Mouse (Mus musculus) forebrain, embryonic 11.5 days (tissue): ENCODE measurements around the gene Mtif2. TPM values are rescaled to one million over a fixed set of nuclear protein-coding genes. Genes with fewer than 3 reads are reported as not detected.

Experiments
- ATAC-seq: fragments of 200-750 bp; cut with Nextera tagmentation; replicated peaks from 2 replicates; pipeline ENCODE4 v1.8.0; 2017; ENCODE audit warnings: moderate TSS enrichment; ENCODE audit not compliant: low FRiP score
- DNase-seq: peaks from one replicate; pipeline ENCODE4 v3.0.0-alpha.2; 2017; ENCODE audit warnings: low spot score
- H3K27ac ChIP-seq: fragments of 300-500 bp; sonication (generic); 2 replicates; pipeline ENCODE4 v1.5.1; 2014; ENCODE audit warnings: low read depth, low read length
- H3K27me3 ChIP-seq: fragments of 300-500 bp; sonication (generic); 2 replicates; pipeline ENCODE4 v1.6.1; 2014; ENCODE audit warnings: mild to moderate bottlenecking, low read length, mixed read lengths; ENCODE audit not compliant: control insufficient read depth, insufficient read depth
- H3K36me3 ChIP-seq: fragments of 300-500 bp; sonication (generic); 2 replicates; pipeline ENCODE4 v1.6.1; 2014; ENCODE audit warnings: mild to moderate bottlenecking, low read length, moderate library complexity, mixed read lengths; ENCODE audit not compliant: control insufficient read depth, insufficient read depth
- H3K4me1 ChIP-seq: fragments of 300-500 bp; sonication (generic); replicated peaks from 2 replicates; pipeline ENCODE4 v1.6.1; 2014; ENCODE audit warnings: low read length, mixed read lengths; ENCODE audit not compliant: control insufficient read depth, insufficient read depth
- H3K4me2 ChIP-seq: fragments of 300-500 bp; sonication (generic); 2 replicates; pipeline ENCODE4 v1.6.1; 2014; ENCODE audit warnings: low read depth, mild to moderate bottlenecking, low read length, moderate library complexity, mixed read lengths; ENCODE audit not compliant: severe bottlenecking
- H3K4me3 ChIP-seq: fragments of 300-500 bp; sonication (generic); 2 replicates; pipeline ENCODE4 v1.5.1; 2014; ENCODE audit warnings: low read depth, low read length
- H3K9ac ChIP-seq: fragments of 300-500 bp; sonication (generic); 2 replicates; pipeline ENCODE4 v1.6.1; 2014; ENCODE audit warnings: low read length
- H3K9me3 ChIP-seq: fragments of 300-500 bp; sonication (generic); 2 replicates; pipeline ENCODE4 v1.6.1; 2016; ENCODE audit warnings: low read length, mixed read lengths; ENCODE audit not compliant: control insufficient read depth
- polyA plus RNA-seq: library from polyadenylated mRNA; unstranded; fragments of >200 nt; fragmentation: Nextera tagmentation; extraction: Ambion mirVana; gene quantifications from 2 replicates; pipeline ENCODE4 v1.2.1, GENCODE M21; 2014

The Mtif2 gene
- polyA plus RNA-seq, 1 experiment from 2014 or later, result 49.9 TPM

DNA sequence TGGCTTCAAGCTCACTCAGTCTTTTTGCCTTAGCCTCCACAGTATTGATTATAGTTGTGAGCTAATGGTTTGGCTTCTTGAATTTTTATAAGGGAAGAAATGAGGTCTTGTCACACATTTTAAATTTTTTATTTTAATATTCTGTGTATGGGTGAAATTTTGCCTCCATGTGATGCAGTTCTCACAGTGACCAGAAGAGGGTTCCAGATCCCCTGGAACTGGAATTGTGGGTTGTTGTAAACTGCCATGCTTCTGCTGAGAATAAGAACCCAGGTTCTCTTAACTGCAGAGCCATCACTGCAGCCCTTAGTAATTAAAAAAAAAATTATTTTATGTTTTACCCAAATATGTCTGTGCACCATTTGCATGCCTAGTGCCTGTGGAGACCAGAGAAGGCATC, 53.4 kb downstream of the Mtif2 start:
- no peak overlapping the region for H3K27ac ChIP-seq
- no peaks in the 10 kb centered on the region for H3K9me3 ChIP-seq
- H3K4me3 ChIP-seq, result no peak overlapping the region
- H3K4me2 ChIP-seq, result no peak overlapping the region
- no peak for ATAC-seq
- no peaks in the 10 kb centered on the region for H3K36me3 ChIP-seq
- H3K4me1 ChIP-seq, result no peaks in the 10 kb centered on the region
- H3K27me3 ChIP-seq, result no peaks in the 10 kb centered on the region
- no peak for DNase-seq
- no peak overlapping the region for H3K9ac ChIP-seq

Other genes with a start within 250 kb of the Mtif2 start
- gene Ccdc88a, start 152.8 kb upstream of the Mtif2 start, polyA plus RNA-seq, result 59.4 and 61.2 TPM in 2 replicates
- gene Prorsd1, start 11.4 kb upstream of the Mtif2 start, polyA plus RNA-seq, result 19.3 and 24.2 TPM in 2 replicates
- gene Clhc1, start 21.5 kb downstream of the Mtif2 start, polyA plus RNA-seq, result 0.20 and 0.48 TPM in 2 replicates
- 898 and 939 TPM in 2 replicates for gene Rps27a, start 21.7 kb downstream of the Mtif2 start, polyA plus RNA-seq
- gene Rtn4, start 166.5 kb downstream of the Mtif2 start, polyA plus RNA-seq, result 70.0 and 78.7 TPM in 2 replicates